Mouse (Mus musculus) layer of hippocampus, postnatal 14 days (tissue): ENCODE data around the gene Klf15. TPM values are rescaled to one million over a fixed set of nuclear protein-coding genes. Genes with fewer than 3 reads are reported as not detected.

Experiments
- total RNA-seq, 2 experiments: library from RNA; stranded (reverse); gene quantifications; 2 replicates each; pipeline ENCODE4 v1.2.3; 2021

Klf15 gene
- total RNA-seq, 2 experiments from 2014 or later = 25.5 to 28.5 TPM

Other genes starting within 250 kb of the Klf15 start
- gene Vmn1r53, start 238.1 kb upstream of the Klf15 start, total RNA-seq = not detected
- not detected for gene Vmn1r54, start 216.3 kb upstream of the Klf15 start, total RNA-seq
- gene BC048671, start 161.4 kb upstream of the Klf15 start, total RNA-seq = not detected
- not detected for gene Chst13, start 137.4 kb upstream of the Klf15 start, total RNA-seq
- not detected for gene Uroc1, start 129.3 kb upstream of the Klf15 start, total RNA-seq
- gene Zxdc, start 93.1 kb upstream of the Klf15 start, total RNA-seq = 10 to 100 TPM; 25.2 to 29.8 TPM
- gene Cfap100, start 33.8 kb upstream of the Klf15 start, total RNA-seq = 10 to 100 TPM in 1 of 2 experiments, 1 to 10 TPM in 1; 9.8 to 10.4 TPM
- 10 to 100 TPM; 42.9 to 45.0 TPM for gene Aldh1l1, start 23.9 kb downstream of the Klf15 start, total RNA-seq
- gene Slc41a3, start 142.1 kb downstream of the Klf15 start, total RNA-seq = 1 to 10 TPM; 5.9 to 9.1 TPM